Mouse (Mus musculus): Measurements from ENCODE around the gene Ankrd2. TPM values are rescaled to one million over a fixed set of nuclear protein-coding genes. Genes with fewer than 3 reads are reported as not detected.

The Ankrd2 gene
- under 1 TPM in 1 of 2 experiments, not detected in 1; 0.47 TPM for total RNA-seq (2021)
- long read RNA-seq, experiment 1, result 0 reads
- long read RNA-seq, experiment 2, result 0 reads

DNA sequence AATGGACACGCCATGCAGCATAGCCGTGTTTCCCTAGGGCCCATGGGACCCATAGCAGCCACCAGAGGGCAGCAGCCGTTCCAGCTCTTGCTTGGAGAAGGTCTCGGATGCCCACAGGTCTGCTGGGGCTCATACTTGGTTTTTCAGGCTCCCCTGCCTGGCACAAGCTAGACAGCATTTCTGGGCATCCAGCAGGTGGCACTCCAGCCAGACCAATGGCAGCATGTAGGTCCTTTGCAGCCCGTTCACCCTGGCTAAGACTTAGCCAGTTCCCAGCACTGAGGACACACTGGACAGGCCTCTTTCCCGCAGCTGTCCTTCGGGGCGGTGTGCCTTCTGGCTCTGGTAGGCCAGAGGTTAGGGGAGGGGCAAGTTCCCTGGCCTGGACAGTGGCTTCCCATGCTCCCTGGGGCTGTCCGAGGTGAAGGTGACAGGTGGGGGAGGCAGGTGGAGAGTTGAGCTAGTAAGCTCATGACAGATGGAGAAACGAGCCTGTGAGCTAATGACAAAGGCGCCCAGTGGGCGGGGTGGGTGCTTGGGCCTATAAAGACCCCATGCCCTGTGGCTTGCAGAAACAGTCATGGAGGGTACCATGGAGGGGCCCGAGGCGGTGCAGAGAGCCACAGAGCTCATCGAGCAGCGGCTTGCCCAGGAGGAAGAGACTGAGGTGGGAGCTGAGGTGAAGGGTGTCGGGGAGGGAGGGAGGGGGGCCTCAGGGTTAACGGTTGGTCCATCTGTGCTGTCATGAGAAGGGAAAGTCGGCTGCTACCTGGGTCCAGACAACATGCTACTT, at the start of gene Ankrd2:
Ankrd2 (plus strand) TSS at position 545 of the 793 bp plus-strand sequence.
- DNase-seq, result peak; percentile 86 to 90

DNA sequence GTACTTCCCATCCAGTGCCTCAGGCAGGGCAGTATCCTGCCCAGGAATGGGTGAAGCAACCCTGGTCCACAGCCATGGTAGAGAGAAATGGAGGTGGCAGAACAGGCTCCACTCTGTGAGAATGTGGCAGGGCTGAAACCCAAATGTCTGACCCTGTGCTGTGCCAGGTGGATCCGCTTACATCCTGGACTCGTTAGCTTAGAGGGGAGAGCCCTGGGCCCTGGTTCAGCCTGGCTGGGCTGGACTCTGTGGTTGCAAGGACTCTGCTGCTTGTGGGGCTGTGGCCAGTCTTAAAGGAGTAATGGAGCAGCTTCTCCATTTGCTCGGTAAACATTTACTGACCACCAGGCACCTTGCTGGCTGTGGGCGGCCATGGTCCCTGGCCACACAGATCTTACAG, 48.6 kb upstream of the Ankrd2 start:
- DNase-seq, result no peak

DNA sequence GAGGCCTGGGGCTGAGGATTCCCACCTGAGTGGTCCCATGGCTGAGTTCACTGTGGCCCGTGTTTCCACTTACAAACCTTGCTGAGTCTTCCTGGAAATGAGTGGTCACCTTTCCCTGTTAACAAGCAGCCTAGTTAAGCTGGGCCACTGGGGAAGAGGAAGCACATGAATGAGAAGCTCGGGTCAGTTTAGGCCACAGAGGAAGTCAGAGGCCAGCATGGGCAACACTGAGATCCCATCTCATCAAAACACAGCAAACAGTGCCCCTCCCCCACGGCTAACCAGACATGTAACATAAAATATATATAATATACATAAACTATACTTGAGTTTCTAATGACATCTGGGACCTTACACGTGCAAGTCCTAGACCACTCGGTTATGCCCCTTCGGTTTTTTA, 46.0 kb upstream of the Ankrd2 start:
- DNase-seq, result peak; percentile 35 to 40

DNA sequence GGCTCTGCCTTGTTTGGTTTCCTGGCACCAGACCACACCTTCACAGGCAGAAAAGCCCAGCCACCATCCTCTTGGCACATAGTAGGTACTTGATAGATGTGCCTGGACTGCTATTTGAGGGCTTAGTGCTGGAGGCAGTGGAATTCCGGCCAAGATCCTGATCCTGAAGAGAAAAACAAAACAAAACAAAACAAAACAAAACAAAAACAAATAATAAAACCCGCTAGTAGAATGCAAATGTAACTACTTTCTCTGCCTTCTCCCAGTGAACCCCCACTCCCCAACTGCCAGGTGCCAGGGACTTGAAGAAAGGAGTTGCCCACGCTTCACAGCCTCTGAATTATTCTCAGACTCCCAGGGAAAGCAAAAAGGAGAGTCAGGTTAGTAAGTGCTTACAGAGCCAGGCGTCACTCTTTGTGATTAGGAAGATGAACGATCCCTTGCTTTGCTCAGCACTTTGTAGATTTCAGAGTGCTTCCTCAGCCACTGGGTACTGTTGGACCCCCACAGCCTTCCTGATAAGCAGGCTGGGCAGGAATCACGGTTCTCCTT, 43.8 kb upstream of the Ankrd2 start:
- no peak for DNase-seq

DNA sequence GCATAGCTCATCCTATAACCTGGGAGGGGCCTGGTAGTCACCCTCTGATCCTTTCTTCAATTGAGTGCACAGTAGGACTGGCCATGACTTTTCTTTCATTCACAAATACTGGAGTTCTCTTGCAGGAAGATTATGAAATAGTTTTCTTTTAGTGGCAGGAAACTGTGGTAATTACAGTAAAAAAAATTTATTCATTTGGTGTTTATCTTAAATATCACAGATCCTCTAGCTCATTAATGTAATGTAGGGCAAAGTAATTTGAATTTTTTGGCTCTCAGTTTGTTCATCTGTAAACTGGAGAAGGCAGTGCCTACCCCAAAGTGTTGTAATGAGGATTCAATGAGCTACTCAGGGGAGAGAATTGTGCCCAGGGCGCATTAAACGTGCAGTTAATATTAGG, 42.8 kb upstream of the Ankrd2 start:
- no peak for DNase-seq

DNA sequence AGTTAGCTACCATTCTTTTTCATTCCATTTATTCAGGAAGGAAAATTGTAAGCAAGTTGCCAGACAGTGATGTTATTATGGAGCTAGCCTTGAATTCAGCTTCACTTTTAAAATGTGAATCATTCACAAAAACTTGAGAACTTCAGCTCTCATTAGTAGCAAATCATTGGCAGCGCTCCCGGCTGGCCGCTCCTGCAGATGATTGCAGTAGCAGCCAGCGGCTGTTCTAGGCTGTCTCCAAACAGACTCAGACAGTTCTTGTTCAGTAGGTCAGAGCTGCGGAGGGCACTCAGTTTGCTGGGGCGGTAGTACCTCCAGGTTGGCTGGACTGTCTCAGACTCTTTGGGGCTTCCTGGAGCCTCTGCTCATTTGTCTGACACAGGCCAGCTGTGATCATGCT, 42.3 kb upstream of the Ankrd2 start:
- peak; percentile 87 for DNase-seq

DNA sequence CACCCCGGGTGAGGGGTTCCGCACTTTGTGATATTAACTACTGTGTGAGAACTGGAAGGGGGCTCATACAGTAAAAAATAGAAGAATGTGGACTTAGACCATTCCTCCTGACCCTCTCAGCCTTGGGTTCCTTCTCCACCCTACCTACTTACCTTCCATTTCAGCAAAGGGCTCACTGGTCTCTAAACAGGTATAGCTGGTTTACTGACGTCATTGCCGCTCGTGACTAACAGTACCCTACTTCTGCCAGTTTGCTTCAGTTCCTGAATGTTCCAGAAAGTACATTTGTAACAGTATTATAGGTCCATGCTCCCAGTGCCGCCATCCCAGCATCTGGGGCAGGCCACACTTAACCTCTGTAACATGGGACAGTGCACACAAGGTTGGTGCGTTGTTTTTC, 41.8 kb upstream of the Ankrd2 start:
- no peak for DNase-seq

DNA sequence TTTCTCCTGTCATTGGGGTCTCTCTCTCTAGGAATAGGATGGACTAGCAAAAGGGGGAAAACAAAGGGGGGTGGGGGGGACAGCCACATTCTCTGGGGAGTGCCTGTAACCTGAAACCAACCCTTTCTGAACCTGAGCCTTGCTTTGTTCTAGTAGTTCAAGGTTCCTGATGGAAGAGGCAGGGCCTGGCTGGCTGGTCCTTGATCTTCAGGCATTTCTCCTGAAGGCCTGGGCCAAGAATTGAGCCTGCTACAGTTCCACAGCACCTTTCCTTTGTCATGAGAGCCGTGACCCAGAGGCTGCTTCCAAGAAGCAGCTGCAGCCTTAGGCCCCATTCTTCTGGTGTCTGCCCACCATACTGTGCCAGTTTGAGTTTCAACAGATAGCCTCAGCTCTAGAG, 40.3 kb upstream of the Ankrd2 start:
- no peak for DNase-seq

DNA sequence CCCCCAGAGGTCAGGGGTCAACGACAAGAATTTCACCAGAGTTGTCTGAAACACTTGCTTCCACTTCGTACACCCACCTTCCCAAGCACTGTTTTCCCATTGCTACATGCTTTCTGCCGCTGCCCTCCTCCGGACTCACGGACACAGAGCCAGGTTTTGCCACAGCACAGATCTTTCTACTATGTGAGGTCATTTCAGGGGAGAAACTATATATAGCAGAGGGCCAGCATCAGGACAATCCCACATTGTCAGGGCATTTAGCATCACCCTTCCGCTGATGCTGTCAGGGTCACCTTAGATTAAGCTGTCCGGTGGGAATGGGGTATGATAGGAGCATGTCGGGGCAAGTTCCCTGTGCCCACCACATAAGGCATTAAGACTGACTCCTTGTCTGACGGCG, 38.7 kb upstream of the Ankrd2 start:
- DNase-seq, result peak in 1 of 2 experiments; percentile 48

DNA sequence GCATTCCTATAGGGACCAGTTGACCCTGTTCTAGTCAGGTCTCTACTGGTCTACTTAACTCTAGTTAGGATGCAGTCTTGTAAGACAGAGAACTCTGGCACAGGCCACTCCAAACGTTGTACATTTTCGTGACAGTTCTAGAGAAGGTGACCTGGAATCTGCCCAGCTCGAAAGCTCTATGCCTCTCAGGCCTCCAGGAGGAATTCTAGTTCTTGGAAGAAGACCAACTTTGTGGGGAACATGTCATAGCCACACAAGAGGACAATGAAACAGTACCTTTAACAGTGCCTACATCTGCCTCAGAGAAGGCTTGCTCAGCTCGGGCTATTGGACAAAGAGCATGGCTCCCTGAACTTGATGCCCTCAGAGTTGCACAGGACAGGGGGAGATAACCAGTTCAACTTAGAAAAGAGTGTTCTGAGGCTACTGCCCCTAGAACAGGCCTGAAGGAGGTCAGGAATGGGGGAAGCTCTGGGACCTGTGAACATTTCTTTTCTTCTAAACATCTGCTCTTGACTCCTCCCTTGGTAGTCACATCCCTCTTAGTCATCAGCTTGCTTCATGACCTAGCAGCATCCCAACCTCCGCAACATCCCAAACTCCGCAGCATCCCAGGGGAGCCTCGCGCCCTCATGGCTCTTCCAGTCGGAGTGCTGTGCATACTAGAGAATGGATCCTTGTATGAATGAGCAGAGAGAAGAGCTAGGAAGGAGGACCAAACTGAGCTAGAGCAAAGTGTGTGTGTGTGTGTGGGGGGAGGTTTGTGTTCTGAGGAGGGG, 36.8 kb upstream of the Ankrd2 start:
- DNase-seq, result peak in 1 of 2 experiments; percentile 65

DNA sequence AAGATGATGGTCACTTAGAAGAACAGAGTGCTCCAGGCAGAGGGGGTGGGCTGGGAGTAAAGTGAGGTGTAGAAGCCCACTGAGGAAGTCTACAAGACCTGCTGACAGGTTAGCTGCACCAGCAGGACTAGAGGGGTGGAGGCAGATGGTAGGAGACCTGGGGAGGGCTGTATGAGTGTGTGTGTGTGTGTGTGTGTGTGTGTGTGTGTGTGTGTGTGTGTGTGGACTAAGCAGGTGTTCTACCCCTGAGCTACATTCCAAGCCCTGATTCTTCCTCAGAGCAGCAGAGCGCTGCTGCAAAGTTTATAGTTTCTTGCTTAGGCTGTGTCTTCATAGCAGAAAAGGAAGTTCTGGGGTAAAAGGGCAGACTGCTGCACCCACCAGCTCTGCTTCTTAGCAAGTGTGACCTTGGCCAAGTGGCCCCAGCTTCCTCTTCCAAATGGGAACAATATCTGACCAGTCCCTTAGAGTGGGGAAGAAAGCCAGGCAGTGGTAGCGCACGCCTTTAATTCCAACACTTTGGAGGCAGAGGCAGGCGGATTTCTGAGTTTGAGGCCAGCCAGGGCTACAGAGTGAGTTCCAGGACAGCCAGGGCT, 36.0 kb upstream of the Ankrd2 start:
- peak; percentile 23 to 69 for DNase-seq

DNA sequence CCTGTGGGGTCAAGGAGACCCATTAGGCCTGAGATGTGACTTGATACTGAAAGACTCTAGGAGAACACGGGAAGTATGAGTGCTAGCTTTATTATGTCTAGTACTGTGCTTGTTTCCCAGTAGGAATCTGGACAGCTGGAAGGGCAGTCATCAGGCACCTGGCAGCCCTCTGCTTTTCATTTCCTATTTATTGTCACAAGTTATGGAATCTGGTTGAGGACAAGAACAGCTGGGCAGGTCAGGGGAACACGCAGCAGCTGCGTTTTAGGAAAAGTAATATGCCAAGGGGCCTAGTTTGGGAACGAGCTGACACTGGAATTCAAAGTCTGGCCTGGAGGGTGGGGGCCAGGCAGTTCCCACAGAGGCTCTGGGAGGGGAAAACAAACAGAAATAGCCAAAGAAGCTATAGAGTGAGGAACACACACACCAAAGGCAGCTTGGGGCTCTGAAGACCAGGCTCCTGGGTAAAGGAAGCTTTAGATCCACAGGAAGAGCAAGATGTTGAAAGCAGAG, 35.3 kb upstream of the Ankrd2 start:
- peak; percentile 55 to 64 for DNase-seq

DNA sequence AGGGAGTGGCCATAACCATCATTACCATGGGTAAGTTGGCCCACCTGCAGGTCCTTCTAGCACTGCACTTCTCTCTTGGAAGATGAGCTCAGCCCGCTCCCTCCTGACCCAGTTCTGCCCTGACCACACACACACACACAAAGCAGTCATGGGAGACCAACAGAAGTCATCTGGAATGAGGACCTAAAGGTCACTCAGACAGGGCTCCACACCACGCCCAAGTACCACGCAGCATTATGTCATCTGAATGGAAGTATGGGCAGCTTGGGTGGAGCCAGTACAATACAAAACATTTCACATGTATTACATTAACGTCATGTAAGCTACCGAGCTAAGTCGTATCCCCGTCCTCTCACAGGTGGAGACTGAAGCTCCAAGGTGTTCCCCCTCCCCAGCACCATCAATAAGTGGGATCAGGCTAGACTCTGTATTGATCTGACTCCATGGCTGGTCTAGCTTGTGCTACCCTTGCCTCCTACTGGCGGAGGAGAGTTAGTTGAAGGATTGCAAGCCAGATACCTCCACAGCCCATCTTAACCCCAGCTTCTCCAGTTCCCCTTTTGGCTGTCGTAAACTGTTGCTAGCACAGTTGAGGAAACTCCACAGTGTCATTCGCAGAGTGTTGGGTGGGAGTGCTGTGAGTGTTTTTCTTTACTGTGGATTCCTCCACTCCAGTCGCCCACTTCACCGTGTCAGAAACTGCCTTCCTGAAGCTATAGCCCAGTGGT, 34.4 kb upstream of the Ankrd2 start:
- no peak for DNase-seq

DNA sequence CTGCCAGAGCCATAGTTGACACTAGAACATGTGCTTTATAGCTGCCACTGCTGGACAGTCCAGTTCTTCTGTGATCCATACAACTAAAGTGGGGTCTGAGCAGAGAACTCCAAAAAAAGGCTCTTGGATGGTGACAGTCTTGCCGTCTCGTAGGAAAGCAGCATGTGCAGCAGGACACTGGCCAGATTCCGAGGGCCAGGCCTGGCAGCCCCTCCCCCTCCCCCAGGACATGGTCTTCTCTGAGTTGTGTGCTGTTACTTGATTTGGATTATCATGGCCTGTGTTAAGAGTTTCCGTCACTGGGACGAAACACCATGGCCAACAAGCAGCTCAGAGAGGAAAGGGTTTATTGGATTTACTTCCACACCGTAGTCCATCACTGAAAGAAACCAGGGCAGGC, 31.5 kb upstream of the Ankrd2 start:
- DNase-seq, result peak in 1 of 2 experiments; percentile 22

DNA sequence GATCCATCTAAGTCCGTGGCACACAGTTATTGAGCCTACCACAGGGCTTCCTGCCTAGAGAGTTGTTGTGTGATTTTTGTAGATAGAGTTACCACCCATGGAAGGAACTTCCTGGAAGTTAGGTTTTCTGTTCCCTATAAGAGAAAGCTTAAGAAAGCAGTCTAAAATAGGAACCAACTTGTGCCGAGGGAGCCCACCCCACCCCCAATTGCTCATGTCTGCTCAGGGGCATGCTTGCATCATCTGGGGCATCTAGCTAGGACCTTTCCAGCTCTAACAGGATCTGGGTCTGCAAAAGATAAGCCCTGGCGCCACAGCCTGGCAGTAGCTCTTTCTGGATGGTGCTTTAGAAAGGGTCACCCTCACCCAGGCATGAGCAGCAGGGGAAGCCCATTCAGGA, 30.2 kb upstream of the Ankrd2 start:
- DNase-seq, result peak; percentile 32 to 59

DNA sequence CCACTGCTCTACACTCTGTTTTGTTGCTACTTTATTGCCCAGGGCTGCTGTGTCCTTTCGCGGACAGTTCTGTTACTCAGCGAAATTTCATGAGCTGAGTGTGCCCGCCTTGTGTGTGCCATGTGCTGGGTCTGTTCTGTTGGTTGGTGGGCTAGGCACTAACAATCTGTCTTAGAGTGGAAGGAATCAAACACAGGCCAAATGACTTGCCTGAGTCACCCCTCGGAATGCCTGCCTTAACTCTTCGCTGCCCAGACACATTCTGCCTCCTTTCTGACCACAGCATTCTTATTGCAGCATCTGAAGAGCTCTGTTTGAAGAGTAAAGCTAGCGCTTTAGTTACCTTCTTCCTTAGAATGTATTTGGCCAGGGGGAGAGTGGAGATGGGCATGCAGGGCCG, 29.2 kb upstream of the Ankrd2 start:
- no peak for DNase-seq

DNA sequence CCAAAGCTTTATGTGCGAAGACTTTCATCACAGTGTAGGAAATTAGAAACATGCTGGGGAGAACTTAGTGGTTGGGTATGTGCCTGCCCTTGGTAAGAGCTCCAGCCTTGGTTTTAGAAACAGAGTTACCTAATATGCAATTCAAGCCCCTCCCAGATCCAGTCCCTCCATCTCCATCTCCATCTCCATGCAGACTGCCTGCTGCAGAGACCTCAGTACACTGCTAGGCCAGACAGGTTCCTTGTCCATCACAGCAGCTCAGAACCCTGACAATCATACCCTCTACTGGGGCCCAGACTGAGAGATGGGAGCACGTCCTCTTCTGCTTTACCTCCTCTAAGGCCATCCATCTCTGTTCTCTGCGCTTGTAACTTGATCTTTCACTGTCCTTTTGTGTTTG, 27.2 kb upstream of the Ankrd2 start:
- DNase-seq, result peak in 1 of 2 experiments; percentile 17

DNA sequence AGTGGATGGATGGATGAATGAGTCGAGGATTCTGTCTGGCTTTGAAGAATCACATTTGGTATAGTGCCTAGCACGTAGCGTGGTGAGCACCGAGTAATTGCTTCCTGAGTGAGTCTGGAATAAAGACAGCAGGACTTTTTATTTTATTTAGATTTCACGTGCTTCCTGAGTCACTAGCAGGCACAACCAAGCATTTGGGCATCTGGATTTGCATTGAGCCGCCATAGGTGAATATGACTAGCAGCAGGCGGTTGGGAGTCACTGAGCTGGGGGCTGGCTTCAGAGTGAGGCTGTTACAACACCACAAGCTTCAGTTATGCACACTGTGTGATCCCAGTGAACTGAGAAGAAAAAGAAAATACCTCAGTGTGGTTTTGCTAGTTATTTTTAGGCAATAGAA, 26.7 kb upstream of the Ankrd2 start:
- no peak for DNase-seq

DNA sequence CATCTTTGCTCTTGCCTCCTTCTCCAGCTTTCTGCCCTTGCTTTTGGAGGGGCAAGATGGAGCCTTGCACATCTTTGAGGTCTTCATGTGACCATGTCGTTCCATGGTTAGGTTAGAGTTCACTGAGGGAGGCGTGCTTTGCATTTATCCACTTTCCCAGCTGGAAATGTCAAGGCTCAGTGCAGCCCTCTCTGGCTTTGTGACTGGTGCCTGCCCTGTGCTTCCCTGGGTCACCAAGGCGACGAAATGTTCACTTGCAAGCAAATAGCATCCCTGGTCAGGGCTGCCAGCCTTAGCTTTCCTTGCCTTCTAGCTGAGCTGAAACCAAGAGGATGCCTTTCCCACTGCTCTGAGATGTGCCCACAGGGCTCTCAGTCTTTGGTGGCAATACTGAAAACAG, 25.4 kb upstream of the Ankrd2 start:
- DNase-seq, result no peak

DNA sequence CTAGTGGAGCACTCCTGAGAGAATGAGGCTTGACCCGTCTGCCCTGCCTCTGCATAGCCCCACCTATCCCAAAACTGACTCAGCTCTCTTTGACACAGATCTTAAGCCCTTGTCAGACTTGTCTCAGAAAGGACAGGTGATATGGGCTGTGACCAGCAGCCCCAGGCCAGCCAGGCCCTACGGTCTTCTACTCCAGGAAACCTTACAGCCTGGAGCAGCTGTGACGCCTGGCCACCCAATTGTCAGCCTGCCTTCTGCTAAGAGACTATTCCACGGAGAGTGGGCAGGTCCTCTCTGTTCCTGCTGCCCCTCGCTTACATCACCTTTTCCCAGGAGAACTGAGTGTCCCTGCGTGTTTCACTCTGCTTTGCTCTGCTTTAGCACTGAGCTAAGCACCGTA, 24.7 kb upstream of the Ankrd2 start:
- no peak for DNase-seq

DNA sequence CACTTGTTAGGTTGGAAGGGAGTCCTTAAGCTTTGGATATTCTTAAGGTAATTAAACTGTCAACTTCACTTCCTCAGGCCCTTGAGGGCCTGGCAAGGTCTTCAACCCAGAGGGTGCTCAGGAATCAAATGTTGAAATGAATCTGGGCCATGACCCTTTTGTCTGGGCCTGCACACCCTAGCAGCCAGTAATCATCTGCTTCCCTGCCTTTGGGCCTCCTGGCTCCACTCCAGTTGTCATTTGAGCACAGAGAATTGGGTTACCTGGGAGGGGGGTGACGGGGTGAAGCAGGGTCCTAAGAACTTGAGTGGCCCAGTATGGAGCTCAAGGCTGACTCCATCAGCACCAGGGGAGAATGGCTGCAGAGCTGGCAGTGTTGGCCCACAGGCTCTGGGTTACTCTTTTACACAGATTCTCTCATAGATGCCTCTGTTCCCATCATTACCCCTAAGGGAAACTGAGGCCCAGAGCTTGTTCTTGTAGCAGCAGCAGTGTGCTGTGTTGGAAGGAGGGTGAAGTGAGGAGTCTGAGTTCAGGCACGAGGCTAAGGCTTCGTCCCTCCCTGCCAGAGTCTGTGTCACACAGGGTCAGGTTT, 21.5 kb upstream of the Ankrd2 start:
- no peak for DNase-seq

Measured in heart, adult 18-20 months (tissue).